Mouse (Mus musculus) forebrain, embryonic 14.5 days (tissue): ENCODE measurements at regions not wholly inside any gene's neighbourhood (a gene's known extent, or its start where the extent isn't known, plus 50 kb on each side); places are given as distances from the start of the nearest gene placed in this dataset.
A peak's percentile ranks its signal among the peaks of the same experiment; 100 is the strongest.

Experiments used
- ATAC-seq: fragments of 200-750 bp; cut with Nextera tagmentation; 2 replicates; pipeline ENCODE4 v1.8.0; 2017; ENCODE audit warnings: mild to moderate bottlenecking, moderate library complexity
- DNase-seq: peaks from one replicate; pipeline ENCODE4 v3.0.0-alpha.2; 2015; ENCODE audit warnings: low spot score
- H3K27ac ChIP-seq: fragments of 300-500 bp; sonication (generic); 2 replicates; pipeline ENCODE4 v1.5.1; 2014; ENCODE audit warnings: low read depth, mild to moderate bottlenecking, control low read depth, low read length, moderate library complexity
- H3K27me3 ChIP-seq: fragments of 300-500 bp; sonication (generic); replicated peaks from 2 replicates; pipeline ENCODE4 v1.6.1; 2014; ENCODE audit warnings: low read length, control low read depth, mixed read lengths; ENCODE audit not compliant: control insufficient read depth, insufficient read depth
- H3K36me3 ChIP-seq: fragments of 300-500 bp; sonication (generic); 2 replicates; pipeline ENCODE4 v1.6.1; 2014; ENCODE audit warnings: low read length, control low read depth; ENCODE audit not compliant: control insufficient read depth, insufficient read depth
- H3K4me1 ChIP-seq: fragments of 300-500 bp; sonication (generic); 2 replicates; pipeline ENCODE4 v1.6.1; 2014; ENCODE audit warnings: antibody characterized with exemption, low read length, control low read depth; ENCODE audit not compliant: control insufficient read depth, insufficient read depth
- H3K4me2 ChIP-seq: fragments of 300-500 bp; sonication (generic); 2 replicates; pipeline ENCODE4 v1.6.1; 2014; ENCODE audit warnings: mild to moderate bottlenecking, control low read depth, low read length
- H3K4me3 ChIP-seq: fragments of 300-500 bp; sonication (generic); 2 replicates; pipeline ENCODE4 v1.5.1; 2014; ENCODE audit warnings: low read depth, low read length, control low read depth
- H3K9ac ChIP-seq: fragments of 300-500 bp; sonication (generic); 2 replicates; pipeline ENCODE4 v1.6.1; 2014; ENCODE audit warnings: mild to moderate bottlenecking, low read length, control low read depth, moderate library complexity
- H3K9me3 ChIP-seq: fragments of 300-500 bp; sonication (generic); replicated peaks from 2 replicates; pipeline ENCODE4 v1.6.1; 2016; ENCODE audit warnings: low read length, control low read depth, mixed read lengths; ENCODE audit not compliant: control insufficient read depth
- WGBS: fragments of 180-500 bp; shearing (Covaris S2); extraction: QIAGEN DNeasy Blood & Tissue Kit; methylation state at CpG from one replicate; pipeline ENCODE4 v1.1.7; 2014; 5-methylcytosine and 5-hydroxymethylcytosine counted together

DNA sequence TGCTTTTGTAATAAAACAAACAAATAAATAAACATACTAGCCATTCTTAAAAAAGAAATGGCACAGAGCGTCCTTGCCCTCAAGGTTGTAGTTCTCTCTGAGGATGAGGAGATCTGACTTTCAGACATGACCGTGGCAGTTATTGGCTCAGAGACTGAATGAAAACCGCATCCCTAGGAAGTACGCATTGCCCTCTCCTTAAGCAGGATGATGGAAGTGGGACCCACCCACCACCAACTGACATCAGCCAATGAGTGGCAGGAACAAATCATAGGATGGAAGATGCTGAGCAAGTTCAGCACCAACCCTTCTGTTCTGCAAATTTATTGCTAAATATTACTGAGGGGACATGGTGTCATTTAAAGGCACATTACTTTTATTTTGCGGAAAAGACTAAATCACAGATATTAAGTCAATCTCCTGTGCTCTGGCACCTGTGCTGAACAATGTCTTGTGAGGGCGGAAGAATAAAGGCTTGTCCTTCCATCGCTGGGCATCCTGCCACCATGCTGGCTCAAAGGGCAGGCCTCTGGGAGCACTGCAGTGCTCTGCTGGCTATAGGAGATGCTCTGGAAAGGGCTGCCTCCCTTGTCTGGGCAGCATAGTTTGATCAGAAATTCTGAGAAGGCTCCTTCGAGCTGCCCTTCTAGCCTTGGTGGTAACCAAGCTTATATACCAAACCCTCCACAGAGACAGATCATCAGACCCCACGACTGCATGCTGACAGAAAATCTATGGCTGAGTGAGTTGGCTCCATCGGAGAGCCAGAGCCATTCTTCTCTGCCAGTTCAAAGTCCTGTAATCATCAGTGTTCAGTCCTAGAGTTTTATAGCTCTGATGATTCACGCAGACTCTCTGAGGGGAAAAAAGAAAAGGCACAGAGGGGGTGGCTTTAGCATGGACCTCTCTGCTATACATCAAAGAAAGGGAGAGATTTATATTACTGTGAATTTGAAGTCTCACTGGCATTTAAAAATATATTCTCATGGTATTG lies 86.3 kb upstream of the Osmr start:
- Histone ChIP-seq H3K4me3 (no peak overlapping the region), H3K4me1 (no peaks in the 10 kb centered on the region), H3K4me2 (no peak overlapping the region), H3K27me3 (no peaks in the 10 kb centered on the region), H3K27ac (no peak overlapping the region), H3K9ac (no peak overlapping the region), H3K9me3 (no peaks in the 10 kb centered on the region), H3K36me3 (no peaks in the 10 kb centered on the region)
- ATAC-seq (no peak), DNase-seq (no peak)
- 84% methylated on average over 11 of the region's 11 CpGs for WGBS

DNA sequence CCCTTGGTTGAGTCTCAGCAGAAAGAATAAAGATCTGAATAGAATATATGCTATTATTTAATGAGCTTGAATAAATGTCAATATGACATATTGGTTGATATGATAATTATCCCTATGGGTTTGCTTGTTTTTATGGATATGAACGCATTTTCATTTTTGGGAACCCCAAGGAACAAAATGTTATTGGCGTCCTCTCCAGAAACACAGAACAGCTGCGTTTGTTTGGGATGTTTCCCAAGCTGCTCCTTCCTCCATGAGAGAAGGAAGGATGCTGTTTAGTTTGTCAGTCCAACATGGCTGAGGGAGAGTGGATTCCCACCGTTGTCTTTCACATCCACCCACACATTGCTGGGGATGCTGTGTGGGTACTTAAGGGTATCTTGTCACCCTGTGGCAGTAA lies 89.9 kb upstream of the Osmr start:
- ATAC-seq (no peak), DNase-seq (no peak)
- WGBS, result 93% methylated on average over 4 of the region's 4 CpGs
- no peaks in the 10 kb centered on the region for H3K27me3 ChIP-seq
- no peaks in the 10 kb centered on the region for H3K4me1 ChIP-seq
- no peak overlapping the region for H3K9ac ChIP-seq
- H3K27ac ChIP-seq, result no peak overlapping the region
- H3K9me3 ChIP-seq, result no peaks in the 10 kb centered on the region
- H3K4me3 ChIP-seq, result no peak overlapping the region
- no peaks in the 10 kb centered on the region for H3K36me3 ChIP-seq
- no peak overlapping the region for H3K4me2 ChIP-seq

DNA sequence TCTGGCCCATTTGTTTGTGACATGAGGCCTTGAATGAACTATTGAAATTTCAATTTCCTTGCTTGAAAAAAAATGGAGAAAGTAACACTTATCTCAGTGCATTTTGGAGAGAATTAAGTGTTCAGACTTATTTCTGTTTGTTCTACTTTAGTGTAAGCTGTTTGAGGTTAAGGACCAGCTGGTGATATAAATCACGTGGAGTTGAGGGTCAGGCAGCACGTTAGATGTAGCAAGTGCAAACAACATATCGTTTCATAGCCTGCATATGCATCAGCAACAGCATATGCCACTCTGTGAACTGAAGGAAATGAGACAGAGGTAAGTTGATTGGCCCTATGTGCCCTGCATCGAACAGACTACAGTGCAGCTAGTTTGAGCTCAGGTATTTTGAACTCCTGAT lies 90.7 kb upstream of the Osmr start:
- no peaks in the 10 kb centered on the region for H3K27me3 ChIP-seq
- no peaks in the 10 kb centered on the region for H3K9me3 ChIP-seq
- 87% methylated on average over 4 of the region's 4 CpGs for WGBS
- DNase-seq (no peak), ATAC-seq (no peak)
- H3K4me3 ChIP-seq, result no peak overlapping the region
- no peak overlapping the region for H3K9ac ChIP-seq
- no peaks in the 10 kb centered on the region for H3K4me1 ChIP-seq
- H3K36me3 ChIP-seq, result no peaks in the 10 kb centered on the region
- no peak overlapping the region for H3K4me2 ChIP-seq
- H3K27ac ChIP-seq, result no peak overlapping the region

DNA sequence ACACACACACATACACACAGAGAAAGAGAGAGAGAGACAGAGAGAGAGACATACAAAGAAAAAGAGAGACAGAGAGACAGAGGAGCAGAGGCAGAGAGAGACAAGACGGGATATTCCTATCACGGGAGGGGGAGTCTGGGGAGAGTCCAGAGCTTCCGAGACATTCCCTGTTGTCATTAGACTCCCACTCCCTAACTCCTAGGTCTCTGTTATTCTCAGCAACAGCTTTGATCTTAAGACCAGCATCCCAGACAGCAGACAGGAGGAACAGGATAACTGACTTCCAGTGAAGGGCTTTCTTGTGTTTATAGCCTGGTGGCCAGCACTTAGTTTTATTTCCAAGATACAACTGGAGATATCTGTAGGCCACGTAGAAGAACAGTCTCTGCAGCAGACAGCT lies 99.6 kb upstream of the Osmr start:
- Histone ChIP-seq H3K9ac (no peak overlapping the region), H3K4me3 (no peak overlapping the region), H3K4me2 (no peak overlapping the region), H3K27ac (no peak overlapping the region), H3K27me3 (no peaks in the 10 kb centered on the region), H3K36me3 (no peaks in the 10 kb centered on the region), H3K9me3 (no peaks in the 10 kb centered on the region), H3K4me1 (no peaks in the 10 kb centered on the region)
- ATAC-seq (no peak), DNase-seq (no peak)
- WGBS, result 77% methylated on average over 4 of the region's 4 CpGs

DNA sequence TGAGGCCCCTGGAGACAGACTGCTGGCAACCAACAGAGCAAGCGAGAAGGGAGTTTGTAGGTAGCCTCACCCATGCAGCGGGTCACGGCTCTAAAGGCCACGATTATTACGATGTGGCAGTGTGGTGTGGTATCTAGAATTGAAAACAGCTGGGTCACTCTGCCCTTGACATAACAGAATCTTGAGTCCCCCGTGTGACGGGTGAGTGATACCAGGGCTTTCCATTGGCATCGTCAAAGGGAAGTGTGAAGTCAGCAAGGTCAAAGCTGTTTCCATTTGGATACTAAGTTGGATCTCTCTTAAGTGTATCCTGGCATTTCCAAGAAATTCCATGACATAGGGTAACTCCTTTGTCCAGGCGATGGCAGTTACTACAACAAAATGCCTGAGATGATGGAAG lies 106.7 kb upstream of the Osmr start:
- Histone ChIP-seq H3K9me3 (no peaks in the 10 kb centered on the region), H3K36me3 (no peaks in the 10 kb centered on the region), H3K27ac (no peak overlapping the region), H3K27me3 (no peaks in the 10 kb centered on the region), H3K4me3 (no peak overlapping the region), H3K4me2 (no peak overlapping the region), H3K4me1 (no peaks in the 10 kb centered on the region), H3K9ac (no peak overlapping the region)
- DNase-seq, result no peak
- 90% methylated on average over 9 of the region's 9 CpGs for WGBS
- no peak for ATAC-seq

DNA sequence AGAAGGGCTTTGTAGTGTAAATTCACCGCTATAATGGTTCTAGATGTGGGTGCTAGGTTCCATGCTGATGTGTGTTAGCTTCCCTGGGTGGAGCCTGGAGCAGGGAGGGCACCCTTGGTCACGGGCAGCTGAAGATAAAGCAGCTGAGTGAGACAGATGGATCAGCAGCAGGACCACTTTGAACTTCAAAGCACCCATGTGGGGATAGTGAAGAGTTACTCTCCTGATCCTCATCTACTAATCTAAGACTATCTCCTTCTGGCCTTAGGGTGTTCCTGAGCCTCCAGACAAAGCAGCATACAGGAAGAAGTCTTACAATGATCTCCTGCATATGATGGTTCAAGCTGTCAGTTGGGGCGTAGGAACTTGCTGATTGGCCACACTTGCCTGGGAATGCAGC lies 107.1 kb upstream of the Lifr start:
- no peaks in the 10 kb centered on the region for H3K4me1 ChIP-seq
- WGBS, result 70% methylated on average over 3 of the region's 3 CpGs
- ATAC-seq, result no peak
- no peak for DNase-seq
- H3K27me3 ChIP-seq, result no peaks in the 10 kb centered on the region
- H3K9me3 ChIP-seq, result no peaks in the 10 kb centered on the region
- no peak overlapping the region for H3K4me3 ChIP-seq
- no peak overlapping the region for H3K4me2 ChIP-seq
- H3K9ac ChIP-seq, result no peak overlapping the region
- no peak overlapping the region for H3K27ac ChIP-seq
- no peaks in the 10 kb centered on the region for H3K36me3 ChIP-seq

DNA sequence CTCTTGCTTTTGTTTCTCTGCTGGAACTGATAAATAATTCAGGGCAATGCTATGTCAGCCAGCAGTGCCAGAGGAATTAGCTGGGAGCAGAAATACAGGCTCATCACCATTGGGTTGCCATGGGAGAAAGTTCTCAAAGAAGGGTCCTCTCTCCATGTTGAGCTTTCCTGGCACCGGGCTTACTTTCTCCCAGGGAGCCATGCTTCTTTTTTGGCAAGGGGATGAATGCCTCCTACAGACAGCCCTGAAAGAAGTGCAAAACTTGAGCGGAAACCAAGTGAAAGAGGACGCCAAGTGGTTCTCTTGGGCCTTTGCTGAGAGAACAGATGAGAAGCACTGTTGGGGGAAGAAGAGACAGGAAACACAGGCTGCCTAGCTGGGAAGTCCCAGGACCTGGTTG lies 102.2 kb upstream of the Lifr start:
- Histone ChIP-seq H3K4me1 (no peaks in the 10 kb centered on the region), H3K4me3 (no peak overlapping the region), H3K27ac (no peak overlapping the region), H3K9ac (no peak overlapping the region), H3K4me2 (no peak overlapping the region), H3K9me3 (no peaks in the 10 kb centered on the region), H3K36me3 (no peaks in the 10 kb centered on the region), H3K27me3 (no peaks in the 10 kb centered on the region)
- no peak for ATAC-seq
- peak; percentile 3 for DNase-seq
- WGBS, result 69% methylated on average over 3 of the region's 3 CpGs

DNA sequence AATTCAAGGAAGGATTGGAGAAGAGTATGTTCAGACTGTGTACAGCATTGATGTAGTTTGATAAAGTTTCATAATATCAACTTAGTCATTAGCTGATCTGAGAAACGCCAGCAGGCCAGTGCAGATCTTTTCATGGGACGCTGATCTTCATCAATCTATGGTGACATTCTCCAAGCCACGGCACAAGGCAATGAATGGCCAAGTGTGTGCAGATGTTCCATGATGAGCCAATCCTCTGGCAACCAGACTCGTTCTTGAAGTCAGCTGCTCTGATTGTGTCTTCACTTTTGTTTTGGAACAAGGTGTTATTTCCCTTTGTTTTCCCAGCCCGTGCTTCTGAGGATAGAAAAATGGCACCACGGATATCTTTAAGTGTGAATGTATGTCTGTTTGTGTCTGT lies 101.3 kb upstream of the Lifr start:
- WGBS, result 80% methylated on average over 6 of the region's 6 CpGs
- Histone ChIP-seq H3K36me3 (no peaks in the 10 kb centered on the region), H3K4me1 (no peaks in the 10 kb centered on the region), H3K9ac (no peak overlapping the region), H3K27ac (no peak overlapping the region), H3K9me3 (no peaks in the 10 kb centered on the region), H3K4me3 (no peak overlapping the region), H3K27me3 (no peaks in the 10 kb centered on the region), H3K4me2 (no peak overlapping the region)
- DNase-seq (no peak), ATAC-seq (no peak)

DNA sequence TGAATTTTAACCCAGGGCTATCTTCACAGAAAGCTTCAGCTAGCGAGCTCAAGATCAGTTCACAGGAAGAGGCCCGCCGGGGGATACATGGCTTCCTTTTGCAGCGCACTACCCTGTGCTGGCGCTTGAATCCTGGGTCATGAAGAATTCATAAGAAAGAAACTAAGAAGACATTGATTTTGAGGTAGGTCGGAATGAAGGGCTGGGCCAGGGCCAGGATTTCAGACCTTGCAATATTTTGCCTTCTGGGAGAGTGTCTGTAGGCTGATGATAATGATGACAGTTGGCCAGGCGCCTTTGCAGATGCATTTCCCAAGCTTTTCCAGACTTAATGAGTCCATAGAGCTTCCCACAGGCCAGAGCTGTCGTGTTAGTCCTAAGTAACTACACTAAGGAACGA lies 97.2 kb upstream of the Lifr start:
- WGBS, result 80% methylated on average over 9 of the region's 9 CpGs
- no peaks in the 10 kb centered on the region for H3K9me3 ChIP-seq
- H3K27ac ChIP-seq, result no peak overlapping the region
- H3K9ac ChIP-seq, result no peak overlapping the region
- H3K4me2 ChIP-seq, result no peak overlapping the region
- DNase-seq, result peak; percentile 13
- no peaks in the 10 kb centered on the region for H3K36me3 ChIP-seq
- H3K27me3 ChIP-seq, result no peaks in the 10 kb centered on the region
- no peak for ATAC-seq
- no peaks in the 10 kb centered on the region for H3K4me1 ChIP-seq
- H3K4me3 ChIP-seq, result no peak overlapping the region
